Mouse (Mus musculus) B cell, adult 2 months (primary cell): ENCODE results near the gene Tssk2.

Experiments
- DNase-seq, 2 experiments: peaks; one replicate each; pipeline ENCODE4 v3.0.0; 2022

Gene Tssk2

GRCm38 (mm10) chr16:17898462-17898861 is at the start of gene Tssk2, which contains the start of gene Dgcr2:
Gene Tssk2 (plus strand): TSS chr16:17898637.
Gene Dgcr2 (minus strand): TSS chr16:17898562.
- no peak for DNase-seq

GRCm38 (mm10) chr16:17848928-17849327 is 49.5 kb upstream of the Tssk2 start:
- peak; percentile 43 to 46 for DNase-seq

GRCm38 (mm10) chr16:17849486-17849885 is 49.0 kb upstream of the Tssk2 start:
- DNase-seq, result no peak

- DNase-seq, result no peak
Measured at GRCm38 (mm10) chr16:17851331-17851730, 47.1 kb upstream of the Tssk2 start.

- no peak for DNase-seq
Measured at GRCm38 (mm10) chr16:17851860-17852259, 46.6 kb upstream of the Tssk2 start.

GRCm38 (mm10) chr16:17853263-17853662 is 45.2 kb upstream of the Tssk2 start:
- DNase-seq, result no peak

GRCm38 (mm10) chr16:17857157-17857556 is 41.3 kb upstream of the Tssk2 start:
- no peak for DNase-seq

GRCm38 (mm10) chr16:17858592-17858991 is 39.8 kb upstream of the Tssk2 start:
- DNase-seq, result peak in 1 of 2 experiments; percentile 38

GRCm38 (mm10) chr16:17865293-17865692 is 33.1 kb upstream of the Tssk2 start:
- no peak for DNase-seq

- DNase-seq, result no peak
Measured at GRCm38 (mm10) chr16:17865770-17866169, 32.7 kb upstream of the Tssk2 start.

- no peak for DNase-seq
Measured at GRCm38 (mm10) chr16:17871248-17871647, 27.2 kb upstream of the Tssk2 start.

- DNase-seq, result no peak
Measured at GRCm38 (mm10) chr16:17872995-17873394, 25.4 kb upstream of the Tssk2 start.

GRCm38 (mm10) chr16:17875174-17875573 is 23.3 kb upstream of the Tssk2 start:
- no peak for DNase-seq

GRCm38 (mm10) chr16:17876096-17876495 is 22.3 kb upstream of the Tssk2 start:
- DNase-seq, result no peak

- no peak for DNase-seq
Measured at GRCm38 (mm10) chr16:17879571-17879970, 18.9 kb upstream of the Tssk2 start.

- DNase-seq, result no peak
Measured at GRCm38 (mm10) chr16:17882196-17882595, 16.2 kb upstream of the Tssk2 start.

- DNase-seq, result no peak
Measured at GRCm38 (mm10) chr16:17884116-17884515, 14.3 kb upstream of the Tssk2 start.

GRCm38 (mm10) chr16:17889689-17890341 is 8.6 kb upstream of the Tssk2 start:
- DNase-seq, result no peak

- no peak for DNase-seq
Measured at GRCm38 (mm10) chr16:17890342-17890727, 8.1 kb upstream of the Tssk2 start.

GRCm38 (mm10) chr16:17890917-17891566 is 7.4 kb upstream of the Tssk2 start:
- DNase-seq, result peak; percentile 39 to 45

- DNase-seq, result peak; percentile 99 to 100
Measured at GRCm38 (mm10) chr16:17891567-17891959, 6.9 kb upstream of the Tssk2 start, which contains the start of gene Gm20518. Gene Gm20518 (minus strand): TSS chr16:17891671.

GRCm38 (mm10) chr16:17892606-17893005 is 5.8 kb upstream of the Tssk2 start:
- DNase-seq, result no peak

- DNase-seq, result no peak
Measured at GRCm38 (mm10) chr16:17893923-17894322, 4.5 kb upstream of the Tssk2 start, which contains the start of gene Tssk1. Gene Tssk1 (plus strand): TSS chr16:17894223.

- no peak for DNase-seq
Measured at GRCm38 (mm10) chr16:17896091-17896490, 2.3 kb upstream of the Tssk2 start.
